Mouse (Mus musculus): ENCODE data around the gene Gm10662. TPM values are rescaled to one million over a fixed set of nuclear protein-coding genes. Genes with fewer than 3 reads are reported as not detected.
"Not testable (repeated sequence)": the region's sequence is repeated elsewhere in the genome, so short reads cannot be mapped to it uniquely, and the experiment has no call there.

Gm10662 gene
- not detected in 2 replicates for polyA plus RNA-seq (2014; fragmentation: Nextera tagmentation; extraction: Ambion mirVana)

GRCm38 (mm10) chr7:23144380-23144779, at the start of gene Gm10662:
Gene Gm10662, minus strand, starts transcription at chr7:23144480.
- H3K27me3 ChIP-seq (ENCODE audit: control insufficient read depth, insufficient read depth, low read length); H3K4me2 ChIP-seq (ENCODE audit: low read length); H3K27ac ChIP-seq (replicated peaks; ENCODE audit: low read depth, low read length); H3K9me3 ChIP-seq (ENCODE audit: control insufficient read depth, low read length); H3K9ac ChIP-seq (replicated peaks; ENCODE audit: low read length); H3K36me3 ChIP-seq (ENCODE audit: control insufficient read depth, insufficient read depth, low read length); DNase-seq; ATAC-seq (ENCODE audit: low FRiP score, low TSS enrichment); H3K4me1 ChIP-seq (ENCODE audit: control insufficient read depth, insufficient read depth, low read length); H3K4me3 ChIP-seq (replicated peaks; ENCODE audit: low read depth, low read length): not testable (repeated sequence)
- no CpG with 5 or more reads among the region's 1 CpGs for WGBS

GRCm38 (mm10) chr7:23163505-23163904, 19.2 kb upstream of the Gm10662 start:
- ATAC-seq (ENCODE audit: low FRiP score, low TSS enrichment); H3K27ac ChIP-seq (replicated peaks; ENCODE audit: low read depth, low read length); H3K4me3 ChIP-seq (replicated peaks; ENCODE audit: low read depth, low read length); H3K4me2 ChIP-seq (ENCODE audit: low read length); DNase-seq; H3K9me3 ChIP-seq (ENCODE audit: control insufficient read depth, low read length); H3K36me3 ChIP-seq (ENCODE audit: control insufficient read depth, insufficient read depth, low read length); H3K9ac ChIP-seq (replicated peaks; ENCODE audit: low read length); H3K4me1 ChIP-seq (ENCODE audit: control insufficient read depth, insufficient read depth, low read length); H3K27me3 ChIP-seq (ENCODE audit: control insufficient read depth, insufficient read depth, low read length): not testable (repeated sequence)
- WGBS = 81% methylated on average over 10 of the region's 10 CpGs

Other genes starting within 250 kb of the Gm10662 start
- gene Gm4214, start 159.8 kb downstream of the Gm10662 start, polyA plus RNA-seq (2014; fragmentation: Nextera tagmentation; extraction: Ambion mirVana) = not detected in 2 replicates
- gene Gm4216, start 124.6 kb downstream of the Gm10662 start, polyA plus RNA-seq (2014; fragmentation: Nextera tagmentation; extraction: Ambion mirVana) = not detected in 2 replicates
- not detected in 2 replicates for gene Vmn1r163, start 88.9 kb downstream of the Gm10662 start, polyA plus RNA-seq (2014; fragmentation: Nextera tagmentation; extraction: Ambion mirVana)
- gene Gm8720, start 77.0 kb downstream of the Gm10662 start, polyA plus RNA-seq (2014; fragmentation: Nextera tagmentation; extraction: Ambion mirVana) = not detected in 2 replicates
- not detected in 2 replicates for gene Vmn1r165, start 72.9 kb upstream of the Gm10662 start, polyA plus RNA-seq (2014; fragmentation: Nextera tagmentation; extraction: Ambion mirVana)
- gene Vmn1r166, start 107.2 kb upstream of the Gm10662 start, polyA plus RNA-seq (2014; fragmentation: Nextera tagmentation; extraction: Ambion mirVana) = not detected in 2 replicates
- not detected in 2 replicates for gene Gm6902, start 134.4 kb upstream of the Gm10662 start, polyA plus RNA-seq (2014; fragmentation: Nextera tagmentation; extraction: Ambion mirVana)
- gene Nlrp4e, start 156.7 kb upstream of the Gm10662 start, polyA plus RNA-seq (2014; fragmentation: Nextera tagmentation; extraction: Ambion mirVana) = not detected in 2 replicates
- not detected in 2 replicates for gene Nlrp5, start 241.4 kb upstream of the Gm10662 start, polyA plus RNA-seq (2014; fragmentation: Nextera tagmentation; extraction: Ambion mirVana)